Mouse (Mus musculus) C2C12 (cell line): ENCODE data around the gene Aebp1.

Experiments
- CTCF ChIP-seq: IDR thresholded peaks from one replicate; pipeline ENCODE4 v1.5.1; 2011; ENCODE audit not compliant: control insufficient read depth, insufficient read depth, insufficient read length
- MAX ChIP-seq: IDR thresholded peaks from one replicate; pipeline ENCODE4 v1.6.1; 2011; ENCODE audit warnings: mild to moderate bottlenecking, control low read depth
- MYOD1 ChIP-seq: IDR thresholded peaks from one replicate; pipeline ENCODE4 v1.6.1; 2011; ENCODE audit warnings: low read depth; ENCODE audit not compliant: control insufficient read depth, insufficient read length

DNA sequence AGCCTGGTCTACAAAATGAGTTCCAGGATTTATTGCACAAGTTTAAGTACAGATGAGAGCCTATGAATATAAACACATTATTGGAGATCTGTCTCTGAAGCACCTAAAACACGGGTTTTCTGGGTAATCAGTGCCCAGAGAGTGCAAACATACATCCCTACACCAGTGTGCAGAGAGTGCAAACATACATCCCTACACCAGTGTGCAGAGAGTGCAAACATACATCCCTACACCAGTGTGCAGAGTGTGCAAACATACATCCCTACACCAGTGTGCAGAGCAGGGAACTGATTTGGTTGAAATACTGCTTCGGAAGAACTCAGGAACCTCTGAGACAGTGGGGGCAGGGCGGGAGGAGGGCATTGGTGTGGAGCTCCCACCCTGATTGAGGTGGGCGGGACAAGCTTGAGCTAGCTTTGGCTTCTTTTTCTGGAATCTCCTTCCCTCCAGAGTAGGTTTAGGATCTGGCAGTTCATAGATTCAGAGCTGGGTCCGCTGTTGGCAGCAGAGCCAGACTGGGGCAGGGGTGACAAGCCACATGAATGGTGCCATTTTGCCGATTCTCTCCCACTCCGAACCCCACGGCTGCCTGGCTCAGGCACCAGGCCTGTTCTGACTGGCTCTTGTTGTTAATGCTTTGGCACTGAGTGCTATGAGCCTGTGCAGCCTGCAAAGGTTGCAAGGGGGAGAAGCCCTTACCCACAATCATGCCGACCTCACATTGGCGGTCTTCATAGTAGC, 44.2 kb downstream of the Aebp1 start:
- TF ChIP-seq CTCF (no peak), MYOD1 (no peak), MAX (no peak)
